Mouse (Mus musculus) CH12.LX (cell line): ENCODE data around the gene Hoxd12. TPM values are rescaled to one million over a fixed set of nuclear protein-coding genes. Genes with fewer than 3 reads are reported as not detected.

Experiments
- DNase-seq: peaks from one replicate; pipeline ENCODE4 v3.0.0-alpha.2; 2013; ENCODE audit errors: extremely low read depth
- H3K27ac ChIP-seq: 2 replicates; pipeline ENCODE4 v1.5.1; 2012; ENCODE audit warnings: low read depth, mild to moderate bottlenecking, control low read depth, moderate library complexity; ENCODE audit not compliant: insufficient read depth
- H3K27me3 ChIP-seq: replicated peaks from 2 replicates; pipeline ENCODE3; 2012; ENCODE audit warnings: inconsistent platforms
- H3K36me3 ChIP-seq, 2 experiments: replicated peaks in 1 of 2; 2 replicates each; pipeline versions ENCODE3 to v1.6.1; 2012; ENCODE audit warnings: inconsistent platforms in 1 of 2, low read length in 1 of 2, mild to moderate bottlenecking in 1 of 2, mixed read lengths in 1 of 2, moderate library complexity in 1 of 2; ENCODE audit not compliant: control insufficient read depth in 1 of 2, insufficient read depth in 1 of 2
- H3K4me1 ChIP-seq, 2 experiments: 2 replicates each; pipeline ENCODE4 v1.6.1; 2012; ENCODE audit warnings: inconsistent platforms in 1 of 2, moderate library complexity in 1 of 2; ENCODE audit not compliant: insufficient read depth in 2 of 2, control insufficient read depth in 1 of 2
- H3K4me2 ChIP-seq: 2 replicates; pipeline ENCODE4 v1.6.1; 2012; ENCODE audit warnings: low read depth, mild to moderate bottlenecking, control low read depth; ENCODE audit not compliant: poor library complexity, insufficient read depth, severe bottlenecking
- H3K4me3 ChIP-seq, 3 experiments: fragments of 150-350 bp in 1 of 3; sonication (generic) in 1 of 3; replicated peaks in 1 of 3; 2 replicates each; pipeline versions ENCODE3 to v1.5.1; 2011 to 2012; ENCODE audit warnings: low read depth in 2 of 3, low read length in 2 of 3, mild to moderate bottlenecking in 2 of 3, moderate library complexity in 2 of 3, control low read depth in 1 of 3, improper control_type of control experiment in 1 of 3, inconsistent platforms in 1 of 3, mixed read lengths in 1 of 3; ENCODE audit not compliant: poor library complexity in 1 of 3
- H3K79me2 ChIP-seq: replicated peaks from 2 replicates; pipeline ENCODE4 v1.6.1; 2012; ENCODE audit warnings: mild to moderate bottlenecking, moderate library complexity; ENCODE audit not compliant: control insufficient read depth, poor library complexity, insufficient read depth, severe bottlenecking; ENCODE audit errors: extremely low read depth
- H3K9ac ChIP-seq: 2 replicates; pipeline ENCODE4 v1.6.1; 2012; ENCODE audit warnings: low read depth, mild to moderate bottlenecking, control low read depth, moderate library complexity; ENCODE audit not compliant: insufficient read depth
- H3K9me3 ChIP-seq: replicated peaks from 2 replicates; pipeline ENCODE3; 2012; ENCODE audit warnings: low read length, inconsistent platforms, mixed read lengths
- BHLHE40 ChIP-seq: IDR thresholded peaks from 2 replicates; pipeline ENCODE4 v1.6.1; 2011; ENCODE audit warnings: mild to moderate bottlenecking, low read depth, low read length, improper control_type of control experiment
- CHD2 ChIP-seq: IDR thresholded peaks from 2 replicates; pipeline ENCODE4 v1.6.1; 2011; ENCODE audit warnings: low read length, improper control_type of control experiment
- ELF1 ChIP-seq: IDR thresholded peaks from 2 replicates; pipeline ENCODE4 v1.6.1; 2014; ENCODE audit warnings: low read depth, mild to moderate bottlenecking, inconsistent platforms, low read length, improper control_type of control experiment
- ETS1 ChIP-seq: conservative IDR thresholded peaks from 2 replicates; pipeline ENCODE4 v1.6.1; 2012; ENCODE audit warnings: low read depth, mild to moderate bottlenecking, inconsistent platforms, low read length, improper control_type of control experiment, moderate library complexity
- GABPA ChIP-seq: IDR thresholded peaks from 2 replicates; pipeline ENCODE4 v1.6.1; 2012; ENCODE audit warnings: low read depth, low read length, improper control_type of control experiment, inconsistent platforms; ENCODE audit not compliant: insufficient replicate concordance
- IRF4 ChIP-seq: IDR thresholded peaks from 2 replicates; pipeline ENCODE4 v1.6.1; 2014; ENCODE audit warnings: low read depth, mild to moderate bottlenecking, inconsistent platforms, low read length, improper control_type of control experiment
- JUN ChIP-seq: IDR thresholded peaks from 2 replicates; pipeline ENCODE4 v1.6.1; 2011; ENCODE audit warnings: low read depth, mild to moderate bottlenecking, low read length, improper control_type of control experiment, moderate library complexity; ENCODE audit not compliant: insufficient read depth
- MXI1 ChIP-seq: IDR thresholded peaks from 2 replicates; pipeline ENCODE4 v1.6.1; 2011; ENCODE audit warnings: mild to moderate bottlenecking, low read depth, low read length, improper control_type of control experiment
- NELFE ChIP-seq: IDR thresholded peaks from 2 replicates; pipeline ENCODE4 v1.6.1; 2011; ENCODE audit warnings: low read depth, low read length, improper control_type of control experiment
- NRF1 ChIP-seq: IDR thresholded peaks from 2 replicates; pipeline ENCODE4 v1.6.1; 2014; ENCODE audit warnings: low read depth, mild to moderate bottlenecking, inconsistent platforms, low read length, improper control_type of control experiment, moderate library complexity
- POLR2A ChIP-seq: IDR thresholded peaks from 2 replicates; pipeline ENCODE4 v1.6.1; 2011; ENCODE audit warnings: low read depth, mild to moderate bottlenecking, improper control_type of control experiment, low read length
- POLR2AphosphoS2 ChIP-seq: IDR thresholded peaks from 2 replicates; pipeline ENCODE4 v1.6.1; 2011; ENCODE audit warnings: low read depth, low read length, improper control_type of control experiment
- RAD21 ChIP-seq: IDR thresholded peaks from 2 replicates; pipeline ENCODE4 v1.6.1; 2011; ENCODE audit warnings: low read depth, mild to moderate bottlenecking, low read length, improper control_type of control experiment, moderate library complexity
- SMC3 ChIP-seq: IDR thresholded peaks from 2 replicates; pipeline ENCODE4 v1.6.1; 2011; ENCODE audit warnings: low read depth, low read length, improper control_type of control experiment
- TCF12 ChIP-seq: IDR thresholded peaks from 2 replicates; pipeline ENCODE4 v1.6.1; 2014; ENCODE audit warnings: low read depth, mild to moderate bottlenecking, inconsistent platforms, low read length, improper control_type of control experiment
- USF1 ChIP-seq: IDR thresholded peaks from 2 replicates; pipeline ENCODE4 v1.6.1; 2014; ENCODE audit warnings: low read depth, mild to moderate bottlenecking, inconsistent platforms, low read length, improper control_type of control experiment
- ZKSCAN1 ChIP-seq: IDR thresholded peaks from 2 replicates; pipeline ENCODE4 v1.6.1; 2012; ENCODE audit warnings: low read depth, inconsistent platforms, low read length, improper control_type of control experiment, borderline replicate concordance
- ZMIZ1 ChIP-seq: IDR thresholded peaks from 2 replicates; pipeline ENCODE4 v1.6.1; 2012; ENCODE audit warnings: low read depth, mild to moderate bottlenecking, inconsistent platforms, low read length, improper control_type of control experiment
- ZNF384 ChIP-seq: IDR thresholded peaks from 2 replicates; pipeline ENCODE4 v1.6.1; 2012; ENCODE audit warnings: low read depth, low read length, improper control_type of control experiment, inconsistent platforms
- dilution Hi-C: fragments of 300-500 bp; cut with MboI; formaldehyde crosslinking; loops from 2 replicates; pipeline ENCODE4 v1.14.3; 2020; ENCODE audit warnings: low sequenced_read_pairs; ENCODE audit not compliant: extremely low pct_unique_long_range_greater_than_20kb, extremely low pct_ligation_motif_present
- in situ Hi-C: fragments of 300-500 bp; cut with MboI; formaldehyde crosslinking; loops from 3 replicates; pipeline ENCODE4 v1.14.3; 2019; ENCODE audit warnings: low sequenced_read_pairs, low pct_ligation_motif_present, low pct_unique_long_range_greater_than_20kb, mixed read lengths
- polyA plus RNA-seq: library from polyadenylated mRNA; unstranded; fragments of >175 nt; gene quantifications from 2 replicates; pipeline ENCODE4 v1.2.1, GENCODE M21; 2012; ENCODE audit warnings: low read depth; ENCODE audit not compliant: insufficient read length
- total RNA-seq, 2 experiments: library from RNA; depleted of rRNA; stranded (reverse); fragments of 300-350 nt in 1 of 2; fragments of >200 nt in 1 of 2; gene quantifications; 2 replicates each; pipeline ENCODE4 v1.2.3; 2012 to 2014

Gene Hoxd12
- total and polyA plus RNA-seq, 3 experiments, result not detected

GRCm38 (mm10) chr2:74657251-74658023 lies 17.4 kb upstream of the Hoxd12 start:
- Histone ChIP-seq H3K9ac (no peak overlapping the region), H3K79me2 (no peaks in the 10 kb centered on the region), H3K4me2 (no peak overlapping the region), H3K4me1 (no peaks in the 10 kb centered on the region), H3K36me3 (no peaks in the 10 kb centered on the region), H3K9me3 (peaks cover 38% of the 10 kb centered on the region), H3K4me3 (no peak overlapping the region), H3K27ac (no peak overlapping the region), H3K27me3 (no peaks in the 10 kb centered on the region)
- dilution Hi-C loops, result no loop called here
- TF ChIP-seq IRF4, result no peak
- TF ChIP-seq JUN, result no peak
- TF ChIP-seq POLR2A, result no peak
- TF ChIP-seq NELFE, result no peak
- TF ChIP-seq ZKSCAN1, result no peak
- no peak for TF ChIP-seq USF1
- no peak for TF ChIP-seq BHLHE40
- no peak for TF ChIP-seq NRF1
- TF ChIP-seq ZNF384, result no peak
- in situ Hi-C loops, result loop anchor here (25.0 kb wide), 1 partner anchor 1070 kb away; the partner anchor contains the start of gene Chrna1
- DNase-seq, result no peak

- H3K27ac ChIP-seq, result no peak overlapping the region
- TF ChIP-seq ELF1, result no peak
- no peak for TF ChIP-seq BHLHE40
- no peak for TF ChIP-seq GABPA
- no peak for TF ChIP-seq POLR2AphosphoS2
- no peak for TF ChIP-seq RAD21
- TF ChIP-seq MXI1, result no peak
- no peak for TF ChIP-seq USF1
- no peak for TF ChIP-seq ETS1
- no peak for TF ChIP-seq TCF12
- no peak for TF ChIP-seq ZMIZ1
- no peak for TF ChIP-seq SMC3
- no peak for TF ChIP-seq CHD2
- no peak overlapping the region for H3K9ac ChIP-seq
- H3K79me2 ChIP-seq, result no peaks in the 10 kb centered on the region
- H3K4me1 ChIP-seq, result peaks cover 0 to 1% of the 10 kb centered on the region in 2 experiments; a peak in 1 of 4 replicates
- peaks cover 38% of the 10 kb centered on the region for H3K9me3 ChIP-seq
- dilution Hi-C loops (no loop called here), in situ Hi-C loops (loop anchor here (25.0 kb wide), 1 partner anchor 1071 kb away; the partner anchor contains the start of gene Chrna1)
- H3K36me3 ChIP-seq, result no peaks in the 10 kb centered on the region
- no peak overlapping the region for H3K4me3 ChIP-seq
- H3K4me2 ChIP-seq, result no peak overlapping the region
- no peak for DNase-seq
- no peaks in the 10 kb centered on the region for H3K27me3 ChIP-seq
These were observed 16.7 kb upstream of the Hoxd12 start for GRCm38 (mm10) chr2:74658024-74658666.
